Mouse (Mus musculus) left cerebral cortex, postnatal 10 days (tissue): Measurements from ENCODE around the gene Trip10. TPM values are rescaled to one million over a fixed set of nuclear protein-coding genes. Genes with fewer than 3 reads are reported as not detected.
A peak's percentile ranks its signal among the peaks of the same experiment; 100 is the strongest.
"Not testable (repeated sequence)": the region's sequence is repeated elsewhere in the genome, so short reads cannot be mapped to it uniquely, and the experiment has no call there.

Experiments used
- DNase-seq, 2 experiments: peaks; one replicate each; pipeline ENCODE4 v3.0.0; 2021 to 2022; ENCODE audit warnings: low spot score in 2 of 2, mixed read lengths in 1 of 2; ENCODE audit errors: extremely low spot score in 1 of 2
- intact Hi-C: fragments of 180-260 bp; cut with DNase I; formaldehyde crosslinking; loops from one replicate; pipeline ENCODE4 v1.15.1; 2025
- total RNA-seq, 2 experiments: library from RNA; stranded (reverse); gene quantifications; 2 replicates each; pipeline ENCODE4 v1.2.3; 2021

The Trip10 gene
- total RNA-seq, 2 experiments from 2014 or later = 4.6 to 6.7 TPM

DNA sequence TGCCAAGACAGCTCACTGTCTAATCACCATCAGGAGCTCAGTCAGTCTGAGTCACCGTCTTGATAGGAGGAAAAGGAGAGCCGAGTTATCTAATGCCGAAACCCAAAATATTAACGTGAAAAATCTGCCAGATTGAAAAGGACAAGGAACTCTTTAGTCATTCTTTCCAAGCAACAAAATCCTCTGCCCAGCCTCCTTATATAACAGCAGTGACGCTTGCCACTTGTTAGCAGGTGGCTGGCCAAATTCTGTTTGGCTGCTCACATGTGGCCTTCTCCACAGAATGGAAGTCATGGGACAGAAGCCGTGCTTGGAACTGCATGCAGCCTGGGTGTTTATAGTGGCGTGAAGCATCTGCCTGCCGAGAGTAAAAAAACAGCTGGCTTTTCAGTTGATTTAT is 10.5 kb downstream of the Trip10 start:
- intact Hi-C loops = no loop called here
- peak in 1 of 2 experiments; percentile 21 for DNase-seq

DNA sequence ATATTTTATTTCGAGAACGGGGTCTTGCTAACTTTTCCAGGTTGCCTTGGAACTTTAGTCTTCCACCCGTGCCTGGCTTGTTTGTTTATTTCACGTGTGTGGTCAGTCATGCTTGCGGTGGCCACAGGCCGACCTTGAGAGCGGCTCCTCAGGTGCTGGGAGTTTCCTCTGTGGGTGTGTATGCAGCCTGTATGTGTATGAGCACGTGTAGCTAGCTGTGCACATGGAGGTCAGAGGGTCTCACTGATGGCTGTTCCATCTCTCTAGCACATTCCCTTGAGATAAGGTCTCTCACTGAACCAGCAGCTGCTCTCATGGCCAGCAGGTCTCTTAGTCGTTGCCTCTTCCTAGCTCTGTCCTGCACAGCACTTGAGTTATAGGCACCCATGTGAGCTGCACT is 11.1 kb downstream of the Trip10 start:
- DNase-seq = peak in 1 of 2 experiments; percentile 7
- intact Hi-C loops = no loop called here

DNA sequence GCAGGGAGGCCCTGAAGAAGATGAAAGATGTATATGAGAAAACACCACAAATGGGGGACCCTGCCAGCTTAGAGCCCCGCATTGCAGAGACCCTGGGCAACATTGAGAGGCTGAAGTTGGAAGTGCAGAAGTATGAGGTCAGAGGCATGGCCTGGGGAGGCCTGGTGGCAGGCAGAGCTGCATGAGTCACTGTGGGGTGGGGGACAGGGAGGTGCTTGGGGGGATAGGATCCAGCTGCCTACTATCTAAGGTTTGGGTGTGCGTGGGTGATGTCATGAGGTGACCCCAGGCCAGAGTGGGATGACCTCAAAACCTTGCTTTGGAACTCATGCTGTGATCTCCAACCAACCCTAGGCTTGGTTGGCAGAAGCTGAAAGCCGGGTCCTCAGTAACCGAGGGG is 12.0 kb downstream of the Trip10 start:
- intact Hi-C loops = no loop called here
- DNase-seq = peak in 1 of 2 experiments; percentile 7

DNA sequence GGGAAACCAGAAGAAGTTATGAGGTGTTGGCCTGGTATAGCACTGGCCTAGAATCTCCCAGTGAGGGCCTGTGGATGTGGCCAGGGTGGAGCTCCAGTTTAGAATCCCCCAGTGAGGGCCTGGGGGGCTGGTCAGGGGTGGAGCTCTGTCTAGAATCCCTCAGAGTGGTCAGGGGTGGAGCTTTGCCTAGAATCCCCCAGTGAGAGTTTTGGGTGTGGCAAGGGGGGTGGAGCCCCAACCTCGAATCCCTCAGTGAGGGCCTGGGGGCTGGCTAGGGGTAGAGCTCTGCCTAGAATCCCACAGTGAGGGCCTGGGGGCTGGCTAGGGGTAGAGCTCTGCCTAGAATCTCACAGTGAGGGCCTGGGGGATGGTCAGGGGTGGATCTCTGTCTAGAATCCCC is 12.5 kb downstream of the Trip10 start:
- intact Hi-C loops = no loop called here
- DNase-seq = peak in 1 of 2 experiments; percentile 13

DNA sequence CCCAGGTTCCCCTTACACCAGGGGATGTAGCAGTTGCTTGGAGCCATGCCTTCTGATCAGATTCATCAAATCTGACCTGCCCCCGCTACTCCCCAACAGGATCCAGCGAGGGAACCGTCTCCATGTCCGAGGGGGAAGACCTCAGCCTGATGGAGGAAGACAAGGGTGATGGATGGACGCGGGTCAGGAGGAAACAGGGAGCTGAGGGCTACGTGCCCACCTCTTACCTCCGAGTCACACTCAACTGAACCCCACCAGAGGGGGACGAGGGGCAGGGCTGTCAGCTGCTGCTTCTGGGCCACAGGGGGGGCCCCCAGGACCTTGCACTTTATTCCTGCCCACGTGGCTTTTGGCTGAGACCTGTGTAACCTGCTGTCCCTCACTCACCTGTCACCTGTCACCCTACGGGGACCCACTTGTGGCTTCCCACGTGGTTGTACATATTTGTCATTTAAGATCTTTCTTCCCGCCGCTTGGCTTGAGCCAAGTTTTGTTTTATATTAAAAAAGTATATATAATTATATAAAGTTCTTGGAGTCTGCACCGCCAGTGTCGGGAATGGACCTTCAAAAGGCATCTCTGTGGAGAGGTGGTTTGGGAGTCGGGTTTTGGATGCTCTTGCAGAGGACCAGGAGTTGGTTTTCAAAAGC is 13.8 kb downstream of the Trip10 start:
- intact Hi-C loops = no loop called here
- DNase-seq = peak in 1 of 2 experiments; percentile 19

DNA sequence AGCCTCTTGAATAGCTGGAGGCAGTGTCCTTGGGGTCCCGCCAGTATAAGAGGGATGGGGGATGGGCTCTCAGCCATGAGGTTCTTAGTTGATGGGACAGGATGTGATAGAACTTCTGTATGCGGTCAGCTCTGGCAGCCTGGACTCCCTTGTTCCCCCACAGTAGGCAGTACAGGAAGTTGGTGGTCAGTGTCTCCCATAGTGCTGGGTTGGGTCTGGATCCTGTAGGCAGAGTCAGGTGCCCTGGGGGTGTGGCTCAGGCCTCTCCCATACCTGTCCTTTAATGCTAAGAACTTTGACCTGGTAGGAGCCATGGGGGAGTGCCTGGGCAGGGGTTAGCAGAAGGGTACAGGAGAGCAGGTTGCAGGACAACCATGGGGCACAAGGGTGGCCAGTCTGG is 14.9 kb downstream of the Trip10 start:
- intact Hi-C loops = no loop called here
- DNase-seq = peak in 1 of 2 experiments; percentile 25

DNA sequence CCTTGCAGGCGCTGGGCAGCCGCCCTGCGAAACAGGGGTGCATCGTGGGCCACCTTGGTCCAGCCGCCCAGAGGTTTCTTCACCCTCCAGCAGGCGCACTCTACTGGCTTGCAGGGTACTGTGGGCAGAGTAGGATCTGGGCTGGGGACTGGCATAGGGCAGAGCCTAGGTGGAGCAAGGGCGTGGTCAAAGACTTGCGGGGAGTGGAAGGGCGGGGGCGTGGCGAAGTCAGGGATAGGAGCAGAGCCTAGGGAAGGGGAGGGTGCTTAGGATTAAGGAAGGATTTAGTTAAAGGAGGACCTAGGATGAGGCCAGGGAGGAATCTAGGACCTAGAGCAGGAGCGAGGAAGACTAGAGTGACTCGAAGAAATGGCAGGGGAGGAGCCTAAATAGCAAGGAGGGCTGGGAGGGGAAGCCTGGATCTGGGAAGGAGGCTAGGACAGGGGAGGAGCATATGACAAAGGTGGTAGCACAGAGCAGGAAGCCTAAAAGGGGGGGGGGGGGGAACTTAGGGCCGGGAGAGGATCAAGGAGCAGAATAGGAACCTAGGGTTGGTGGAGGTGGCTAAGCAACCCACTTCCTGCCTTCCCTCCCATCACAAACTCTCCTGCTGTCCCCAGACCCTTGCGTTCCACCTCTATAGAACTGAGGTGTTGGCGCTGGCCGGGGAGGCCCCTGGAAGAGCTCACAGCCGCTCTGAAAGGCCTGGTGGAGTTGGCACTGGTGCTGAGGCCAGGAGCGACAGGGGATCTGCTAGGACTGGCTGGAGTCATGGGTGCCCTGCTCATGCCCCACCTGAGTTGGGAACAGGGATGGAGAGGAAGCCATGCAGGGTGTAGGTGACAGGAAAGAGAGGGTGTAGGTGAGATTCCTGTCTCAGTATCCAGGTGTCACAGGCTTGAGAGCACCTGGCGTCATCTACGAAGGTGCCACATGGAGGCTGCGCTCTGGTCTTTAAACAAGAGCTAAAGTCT is 16.0 kb downstream of the Trip10 start:
- intact Hi-C loops = no loop called here
- peak in 1 of 2 experiments; percentile 82 for DNase-seq

DNA sequence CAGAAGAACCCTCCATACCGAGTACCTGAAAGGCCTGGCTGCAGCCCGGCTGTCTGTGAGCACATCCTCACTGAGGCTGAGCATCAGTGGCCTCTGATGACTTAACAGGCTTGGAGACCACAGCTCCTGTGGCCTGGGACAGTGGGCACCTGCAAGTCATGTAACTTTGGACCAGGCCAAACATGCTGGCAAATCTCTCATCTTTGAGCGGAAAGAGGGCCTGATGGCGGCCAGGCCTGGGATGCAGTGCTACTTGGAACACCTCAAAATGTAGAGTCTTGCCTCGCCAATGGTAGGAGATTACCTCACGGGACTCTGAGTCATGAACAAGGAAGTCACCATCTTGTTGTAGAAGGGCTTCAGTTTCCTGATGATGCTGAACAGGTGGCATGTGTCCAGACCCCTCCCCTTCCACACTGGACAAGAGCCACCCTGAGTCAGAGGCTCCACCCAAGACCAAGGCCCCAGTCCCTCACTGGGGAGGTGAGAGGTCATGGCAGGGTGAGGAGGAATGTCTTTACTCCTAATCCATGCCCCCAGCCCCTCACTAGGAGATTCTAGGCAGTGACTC is 18.4 kb downstream of the Trip10 start:
- intact Hi-C loops = no loop called here

DNA sequence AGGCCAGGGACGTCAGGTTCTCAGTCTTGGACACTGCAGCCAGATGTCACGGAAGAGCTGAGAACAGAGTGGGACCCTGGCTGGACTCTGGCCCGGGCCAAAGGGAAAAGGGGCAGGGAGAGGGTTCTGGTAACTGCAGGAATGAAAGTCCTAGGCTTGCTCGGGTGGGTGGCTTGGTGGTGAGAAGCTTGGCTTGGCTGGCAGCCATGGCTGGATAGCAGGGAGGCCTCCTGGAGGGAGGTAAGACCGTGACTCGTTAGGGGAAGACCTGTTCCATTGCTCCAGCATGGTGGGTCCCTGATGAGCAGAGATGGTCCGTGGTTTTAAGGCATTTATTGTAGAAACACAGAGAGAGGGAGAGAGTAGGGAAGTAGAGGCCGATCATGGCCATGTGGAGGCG is 22.0 kb downstream of the Trip10 start:
- no peak for DNase-seq
- intact Hi-C loops = no loop called here

More for the DNA sequence above, 18.4 kb downstream of the Trip10 start:
- no peak for DNase-seq

DNA sequence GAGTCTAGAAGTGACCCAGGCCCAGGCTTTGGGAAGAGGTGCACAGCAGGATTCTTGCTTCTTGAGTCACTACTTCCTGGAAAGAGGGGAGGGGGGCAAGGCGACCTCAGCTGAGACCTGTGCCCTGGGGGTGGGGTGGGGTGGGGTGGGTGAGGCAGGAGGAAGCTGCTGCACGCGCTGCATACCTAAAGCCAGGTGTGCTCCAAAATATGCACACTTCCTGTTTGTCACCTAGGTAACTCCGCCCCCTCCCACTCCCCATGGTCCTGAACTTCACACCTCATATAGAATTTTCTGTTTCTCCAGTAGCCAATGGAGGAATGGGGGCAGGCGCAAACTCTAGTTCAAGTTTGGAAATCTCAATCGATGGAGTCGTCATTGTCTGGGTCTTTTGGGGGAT is 24.6 kb downstream of the Trip10 start:
- intact Hi-C loops = no loop called here
- no peak for DNase-seq

DNA sequence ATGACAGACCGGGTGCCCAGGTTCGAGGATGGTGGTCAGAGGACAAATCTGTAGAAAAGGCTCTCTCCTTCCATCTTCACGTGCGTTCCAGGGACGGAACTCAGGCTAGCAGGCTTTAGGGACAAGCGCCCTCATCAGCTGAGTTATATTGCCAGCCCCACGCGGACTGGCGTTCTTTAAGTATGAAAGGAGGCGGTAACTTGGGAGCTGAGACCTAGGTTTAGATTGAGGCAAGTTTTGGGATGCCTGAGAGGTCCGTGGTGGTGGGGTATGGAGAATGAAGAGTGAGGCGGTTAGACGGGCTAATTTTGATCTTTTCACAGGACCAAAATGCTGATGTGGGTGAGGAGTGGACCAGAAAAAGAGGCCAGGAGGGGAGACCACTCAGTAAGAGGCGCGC is 25.4 kb downstream of the Trip10 start:
- intact Hi-C loops = no loop called here
- no peak for DNase-seq

DNA sequence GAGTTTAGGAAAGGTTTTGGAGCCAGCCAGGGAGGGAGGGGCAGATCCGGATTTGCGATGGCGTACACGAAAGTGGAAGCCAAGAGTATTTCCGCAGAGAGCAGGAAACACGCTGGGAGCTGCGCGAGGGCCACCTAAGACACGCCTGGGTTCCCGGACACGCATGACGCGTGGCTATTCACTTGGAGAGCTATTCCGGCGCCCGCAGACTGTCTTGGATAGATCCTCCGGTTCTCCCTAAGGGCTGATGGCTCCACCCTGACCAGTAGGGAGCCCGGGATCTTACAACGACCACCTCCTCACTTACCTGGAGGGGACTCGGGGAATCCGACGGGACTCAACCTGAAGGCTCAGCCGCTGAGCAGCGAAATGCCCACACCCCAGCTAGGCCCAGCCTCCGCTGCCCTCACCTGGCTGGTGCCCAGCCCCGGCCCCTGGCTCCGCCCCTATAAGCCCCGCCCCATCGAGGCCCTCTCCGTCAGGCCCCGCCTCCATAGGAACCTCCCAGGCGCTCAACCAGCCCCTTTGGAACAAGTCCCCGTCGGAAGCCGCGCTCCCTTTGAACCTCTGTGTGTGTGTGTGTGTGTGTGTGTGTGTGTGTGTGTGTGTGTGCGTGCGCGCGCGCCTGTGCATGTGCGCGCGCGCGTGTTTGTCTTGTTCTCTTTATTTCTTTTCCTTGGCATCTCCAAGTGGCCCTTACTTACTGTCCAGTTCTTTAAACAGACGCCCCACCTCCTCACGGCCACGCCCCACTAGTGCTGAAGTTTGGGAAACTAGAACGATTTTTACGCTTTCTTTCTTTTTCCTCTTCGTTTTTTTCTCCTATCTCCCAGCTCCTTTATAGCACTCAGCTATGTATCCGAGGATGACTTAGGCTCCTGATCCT is 26.1 kb downstream of the Trip10 start:
- DNase-seq = peak; percentile 21 to 89
- intact Hi-C loops = no loop called here

DNA sequence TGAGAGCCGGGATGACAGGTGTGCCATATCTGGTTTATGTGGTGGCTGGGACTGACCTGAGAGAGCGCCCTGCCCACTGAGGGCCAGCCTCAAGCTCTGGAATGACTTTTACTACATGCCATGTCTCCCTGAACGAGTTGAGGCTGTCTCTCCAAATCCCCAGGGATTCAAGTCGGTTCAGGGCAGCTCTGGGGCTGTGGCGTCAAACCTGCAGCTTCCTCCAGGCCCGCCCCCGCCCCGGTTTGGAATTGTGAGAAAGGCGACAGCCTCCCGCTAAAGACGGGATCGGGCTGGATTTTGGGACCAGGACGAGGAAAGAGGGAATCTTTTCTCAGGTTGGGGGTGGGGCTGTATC is 26.7 kb downstream of the Trip10 start:
- no peak for DNase-seq
- intact Hi-C loops = no loop called here

DNA sequence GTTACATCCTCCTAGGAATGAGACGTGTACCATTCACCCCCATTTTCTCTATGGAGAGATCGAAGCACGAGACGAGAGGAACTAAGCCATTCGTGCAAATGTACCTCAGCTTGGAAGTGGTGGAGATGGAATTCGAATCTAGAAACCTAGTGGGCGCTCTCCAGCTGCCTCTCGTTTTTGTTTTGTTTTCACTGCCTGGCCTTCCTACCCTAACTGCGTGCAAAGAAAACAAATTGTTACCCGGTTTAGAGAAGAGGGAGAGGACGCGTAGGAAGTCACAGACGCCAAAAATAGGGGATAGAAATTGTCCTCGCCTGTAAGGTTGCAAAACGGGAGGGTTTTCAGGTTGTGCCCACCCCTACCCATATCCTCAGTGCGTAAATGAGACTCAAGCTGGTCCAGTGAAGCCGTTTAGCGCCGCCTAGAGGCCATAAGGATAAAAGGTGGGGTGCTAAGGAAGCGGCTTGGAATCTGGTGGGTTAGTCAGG is 27.4 kb downstream of the Trip10 start:
- peak; percentile 64 to 71 for DNase-seq
- intact Hi-C loops = no loop called here

DNA sequence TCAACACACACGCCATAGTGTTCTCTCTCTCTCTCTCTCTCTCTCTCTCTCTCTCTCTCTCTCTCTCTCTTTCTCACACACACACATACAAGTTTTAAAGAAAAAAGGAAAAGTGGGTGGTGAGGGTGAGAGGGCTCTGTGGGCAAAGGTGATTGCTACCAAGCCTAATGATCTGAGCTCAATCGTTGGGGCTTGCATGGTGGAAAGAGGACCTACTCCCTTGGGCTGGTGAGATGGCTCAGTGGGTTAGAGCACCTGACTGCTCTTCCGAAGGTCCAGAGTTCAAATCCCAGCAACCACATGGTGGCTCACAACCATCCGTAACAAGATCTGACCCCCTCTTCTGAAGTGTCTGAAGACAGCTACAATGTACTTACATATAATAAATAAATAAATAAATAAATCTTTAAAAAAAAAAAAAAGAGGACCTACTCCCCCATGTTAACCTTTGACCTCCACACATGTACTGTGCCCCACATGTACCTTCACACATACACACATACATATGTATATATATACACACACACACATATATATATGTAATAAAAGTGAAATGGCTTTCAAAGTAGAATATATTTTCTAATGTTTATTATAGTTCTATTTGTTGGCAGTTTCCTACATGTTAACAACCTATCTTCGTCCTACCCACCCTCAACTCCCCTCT is 28.5 kb downstream of the Trip10 start:
- DNase-seq, intact Hi-C loops: not testable (repeated sequence)

DNA sequence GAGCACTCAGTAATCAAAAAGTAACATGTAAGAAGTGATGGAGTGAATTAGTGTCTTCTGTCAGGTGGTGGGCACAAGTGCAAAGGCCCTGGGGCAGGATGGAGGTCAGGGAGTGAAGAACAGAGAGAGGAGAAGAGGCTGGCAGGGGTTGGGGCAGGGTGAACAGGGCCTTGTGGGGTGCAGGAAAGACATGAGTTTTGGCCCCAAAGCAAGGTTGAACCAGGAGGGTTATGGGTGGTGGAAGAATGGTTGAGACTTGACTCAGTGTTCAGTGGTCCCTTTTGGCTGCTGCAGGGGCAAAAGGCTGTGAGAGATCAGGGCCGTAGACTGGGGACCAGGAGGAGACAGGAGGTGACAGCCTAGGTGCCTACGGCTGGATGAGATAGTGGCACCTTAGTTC is 29.3 kb downstream of the Trip10 start:
- no peak for DNase-seq
- intact Hi-C loops = no loop called here

DNA sequence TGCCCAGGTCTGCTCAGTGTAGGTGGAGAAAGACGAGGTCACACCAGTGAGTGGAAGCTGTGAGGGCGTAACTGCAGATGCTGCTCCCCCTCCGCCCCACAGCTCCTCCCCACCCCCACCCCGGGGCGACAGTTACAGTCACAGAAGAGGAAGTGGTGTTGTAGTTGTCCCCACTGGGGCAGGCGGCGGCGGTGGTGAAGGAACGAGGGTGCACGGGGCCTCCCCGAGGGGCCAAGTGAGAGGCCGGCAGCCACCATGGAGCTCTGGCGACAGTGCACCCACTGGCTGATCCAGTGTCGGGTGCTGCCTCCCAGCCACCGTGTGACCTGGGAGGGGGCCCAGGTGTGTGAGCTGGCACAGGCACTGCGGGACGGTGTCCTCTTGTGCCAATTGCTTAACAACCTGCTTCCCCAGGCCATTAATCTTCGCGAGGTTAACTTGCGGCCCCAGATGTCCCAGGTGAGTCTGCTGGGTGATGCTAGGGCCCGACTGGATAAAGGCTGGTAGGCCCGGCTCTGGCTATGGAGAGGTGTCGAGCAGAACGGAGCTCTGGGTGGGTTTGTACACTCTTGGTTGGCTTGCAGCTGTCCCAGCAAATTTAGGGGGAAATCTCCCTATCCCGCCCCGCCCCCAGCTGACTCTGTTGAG is 29.8 kb downstream of the Trip10 start, which contains the start of gene Vav1:
Vav1 (plus strand) TSS at position 158 of the 648 bp plus-strand sequence.
- intact Hi-C loops = no loop called here
- peak in 1 of 2 experiments; percentile 68 for DNase-seq
